Mouse (Mus musculus) forelimb bud, embryonic 11.5 days (tissue): ENCODE measurements around the gene Ctf1.

ENCODE experiments used
- DNase-seq: peaks from one replicate; pipeline ENCODE4 v3.0.0-alpha.2; 2012; ENCODE audit warnings: low read depth, low spot score

The Ctf1 gene

DNA sequence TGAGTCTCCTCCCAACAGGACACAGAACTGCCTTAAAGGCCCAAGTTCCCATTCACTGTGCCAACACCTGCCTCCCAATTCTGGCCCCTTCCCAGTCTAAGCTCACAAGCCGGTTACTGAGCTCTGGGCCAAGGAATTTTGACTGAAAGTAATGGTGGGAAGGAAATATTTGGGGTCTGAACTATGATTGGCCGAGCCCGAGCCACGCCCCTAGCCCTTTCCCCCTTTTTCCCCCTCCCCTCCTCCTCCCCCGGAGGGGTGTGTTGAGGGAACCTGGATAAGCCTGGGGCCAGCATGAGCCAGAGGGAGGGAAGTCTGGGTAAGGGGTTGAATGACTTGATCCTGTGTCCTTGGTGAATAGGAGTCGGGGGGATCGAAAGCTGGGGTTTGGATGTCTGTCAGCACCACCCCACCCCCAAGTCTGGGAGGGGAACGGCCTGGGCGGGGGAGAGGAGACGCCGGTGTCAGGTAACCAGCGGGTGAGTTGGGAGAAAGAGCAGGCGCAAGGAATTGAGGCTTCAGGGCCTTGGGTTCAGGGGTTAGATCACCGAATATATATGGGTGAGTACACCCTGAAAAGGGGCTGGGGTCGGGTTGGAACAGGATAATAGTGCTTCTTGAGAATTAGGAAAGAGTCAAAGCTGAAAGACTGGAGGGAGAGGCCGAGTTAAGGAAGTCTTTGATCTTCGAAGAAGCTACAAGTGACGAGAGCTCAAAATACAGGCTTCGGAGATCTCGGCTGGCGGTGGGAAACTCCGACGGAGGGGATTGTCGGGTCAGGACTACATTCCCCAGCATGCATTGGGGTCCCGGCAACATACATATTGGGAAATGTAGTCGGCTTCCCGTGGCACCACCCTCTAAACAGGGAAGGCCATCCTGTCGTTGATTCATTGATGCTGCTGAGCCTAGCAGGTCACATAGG, at the start of gene Ctf1:
Gene Ctf1, plus strand, starts transcription at position 276 of the 925 bp plus-strand sequence.
- peak; percentile 88 for DNase-seq

DNA sequence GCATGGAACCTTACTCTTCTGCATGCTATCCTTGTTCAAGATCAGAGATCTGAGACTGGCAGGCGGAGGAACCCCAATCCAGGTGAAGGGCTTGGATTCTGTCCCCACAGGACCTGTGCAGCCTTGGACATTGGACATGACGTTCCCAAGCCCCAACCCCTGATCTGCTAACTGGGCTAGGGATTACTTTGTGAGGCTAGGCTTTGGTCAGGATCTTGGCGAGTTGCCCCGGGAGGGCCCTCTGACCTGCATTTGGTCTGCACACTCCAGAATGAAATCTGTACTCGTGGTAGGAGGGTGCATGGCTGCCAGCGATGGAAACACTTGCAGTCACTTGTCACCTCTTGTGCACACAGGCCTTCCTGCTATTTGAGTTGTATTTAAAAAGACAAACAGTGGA, 49.6 kb upstream of the Ctf1 start:
- DNase-seq = no peak

DNA sequence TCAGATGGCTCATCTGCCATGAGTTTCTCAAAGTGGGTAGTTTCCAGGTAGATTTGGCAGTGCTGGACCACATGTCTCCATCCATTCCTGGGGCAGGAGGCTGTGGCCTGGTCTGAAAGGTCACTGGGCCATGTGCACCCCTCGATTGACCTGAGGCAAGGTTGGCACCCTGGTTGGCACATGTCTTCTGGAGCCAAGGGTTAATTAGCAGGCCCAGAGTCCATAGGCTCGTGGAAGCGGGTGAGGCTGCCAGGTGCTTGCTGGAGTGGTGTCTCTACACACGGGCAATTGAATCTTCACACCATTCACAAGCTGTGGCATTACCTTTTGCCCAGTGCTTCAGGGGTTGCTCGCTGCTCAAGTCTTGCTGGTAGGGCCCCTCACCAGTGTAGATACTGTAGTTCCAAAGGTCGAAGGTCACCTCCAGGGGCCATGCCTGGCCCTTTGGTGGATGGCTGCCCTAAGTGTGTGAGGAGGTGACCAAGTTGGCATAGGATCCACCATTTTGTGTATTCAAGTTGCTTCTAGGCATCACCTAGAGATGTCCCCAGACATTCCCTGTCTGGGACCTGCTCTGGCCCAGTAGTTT, 46.4 kb upstream of the Ctf1 start:
- no peak for DNase-seq

DNA sequence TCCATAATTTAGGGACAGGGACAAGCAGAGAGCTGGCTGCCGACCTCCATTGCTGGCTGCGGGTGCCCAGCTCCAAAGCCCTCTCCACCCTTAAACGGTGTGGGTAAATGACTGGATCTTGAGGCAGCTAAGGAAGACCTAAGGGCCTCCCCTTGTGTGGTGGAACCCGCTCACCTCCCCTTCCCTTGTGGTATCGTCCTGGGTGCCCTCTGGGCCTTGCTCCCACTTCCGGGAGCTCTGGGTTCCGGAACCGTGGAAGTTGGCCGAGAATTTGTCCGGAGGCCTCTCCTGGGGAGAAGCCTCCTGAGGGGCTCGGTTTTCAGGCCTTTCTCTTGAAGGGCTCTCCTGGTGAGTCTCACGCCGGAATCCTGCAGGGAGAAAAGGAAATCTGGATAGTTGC, 45.9 kb upstream of the Ctf1 start:
- no peak for DNase-seq

DNA sequence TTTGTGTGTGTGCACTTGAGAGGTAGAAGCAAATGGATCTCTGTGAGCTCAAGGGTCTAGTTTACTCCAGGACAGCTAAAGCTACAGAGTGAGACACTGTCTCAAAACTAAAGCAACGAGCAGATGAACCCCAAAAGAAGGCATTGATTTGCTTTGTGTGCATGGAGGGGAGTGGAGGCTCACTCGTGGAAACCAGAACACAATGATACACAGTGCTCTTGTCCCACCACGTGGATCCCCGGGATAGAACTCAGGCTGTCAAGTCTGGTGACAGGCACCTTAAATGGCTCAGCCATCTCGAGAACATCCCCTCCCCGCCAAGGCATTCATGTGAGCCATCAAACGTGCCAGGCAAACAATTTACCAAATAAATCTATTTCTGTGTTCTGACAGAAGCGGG, 45.4 kb upstream of the Ctf1 start:
- no peak for DNase-seq

DNA sequence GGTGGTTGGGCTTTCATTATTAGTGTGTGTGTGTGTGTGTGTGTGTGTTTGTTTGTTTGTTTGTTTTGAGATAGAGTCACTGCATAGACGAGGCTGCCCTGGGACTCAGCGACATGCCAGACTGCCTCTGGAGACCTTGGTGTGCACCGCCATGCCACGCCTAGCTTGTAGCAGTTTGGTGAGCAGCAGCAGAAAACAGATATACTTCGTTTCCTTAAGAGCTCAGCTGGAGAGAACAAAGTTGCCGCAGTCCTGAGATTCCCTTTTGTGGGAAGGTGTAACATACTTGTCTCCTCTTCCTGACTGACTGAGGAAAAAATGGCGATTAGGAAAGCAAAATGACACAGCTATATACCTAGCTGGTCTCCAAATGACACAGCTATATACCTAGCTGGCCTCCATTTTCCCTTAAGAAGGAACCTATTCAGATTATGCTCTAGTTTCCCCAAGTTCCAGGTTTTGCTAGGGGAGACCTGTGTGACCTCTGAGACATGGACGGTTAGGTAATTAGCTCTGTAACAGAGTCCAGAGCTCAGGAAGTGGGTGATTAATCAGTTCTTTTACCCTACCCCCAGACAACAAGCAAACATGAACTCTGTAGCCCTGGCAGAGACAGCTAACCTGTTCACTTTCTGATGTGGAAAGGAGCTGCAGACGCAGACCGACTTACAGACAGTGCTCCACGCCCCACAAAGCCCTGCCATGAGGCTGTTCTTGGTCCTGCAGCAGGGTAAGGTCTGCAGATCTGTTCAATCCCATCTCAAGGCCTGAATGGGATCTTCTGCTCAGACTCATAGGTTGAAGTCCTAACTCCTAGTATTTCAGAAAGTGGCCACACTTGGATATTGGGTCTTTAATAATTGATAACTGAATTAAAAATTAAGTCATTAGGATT, 40.4 kb upstream of the Ctf1 start:
- no peak for DNase-seq

DNA sequence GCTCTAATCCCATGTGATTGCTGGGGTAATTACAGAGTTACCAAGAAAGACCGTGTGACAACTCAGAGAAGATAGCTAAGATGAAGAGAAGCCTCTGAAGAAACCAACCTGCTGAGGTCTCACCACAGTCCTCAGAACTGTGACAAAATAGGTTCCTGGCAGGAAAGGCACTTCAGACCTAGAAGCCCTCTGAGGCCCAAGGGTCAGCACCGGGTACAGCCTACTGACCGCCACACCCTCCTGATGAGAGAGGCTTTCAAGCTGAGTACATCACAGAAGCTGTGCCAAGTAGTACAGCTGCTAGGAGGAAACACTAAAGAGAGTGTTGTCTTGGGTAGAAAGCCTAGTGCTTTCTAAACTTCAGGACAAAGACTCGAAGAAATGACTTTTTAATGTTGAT, 39.8 kb upstream of the Ctf1 start:
- DNase-seq = no peak

DNA sequence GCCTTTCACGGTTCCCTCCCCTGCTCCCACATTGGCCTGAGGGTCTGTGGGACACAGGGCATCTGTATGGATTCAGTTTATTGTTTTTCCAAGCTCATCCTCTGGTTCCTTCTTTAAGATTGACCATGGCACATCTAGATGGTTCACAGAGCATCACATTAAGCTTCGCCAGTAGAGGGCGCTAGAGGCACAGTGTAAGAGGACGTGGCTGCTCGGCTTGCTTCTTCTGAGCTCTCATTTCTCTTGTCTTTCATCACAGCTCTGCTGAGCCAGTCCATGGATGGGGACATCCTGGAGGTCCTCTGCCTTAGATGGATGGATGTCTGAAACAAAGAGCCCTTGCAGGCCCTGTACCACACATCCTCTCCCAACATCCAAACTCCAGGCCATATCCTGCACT, 37.6 kb upstream of the Ctf1 start:
- peak; percentile 87 for DNase-seq

DNA sequence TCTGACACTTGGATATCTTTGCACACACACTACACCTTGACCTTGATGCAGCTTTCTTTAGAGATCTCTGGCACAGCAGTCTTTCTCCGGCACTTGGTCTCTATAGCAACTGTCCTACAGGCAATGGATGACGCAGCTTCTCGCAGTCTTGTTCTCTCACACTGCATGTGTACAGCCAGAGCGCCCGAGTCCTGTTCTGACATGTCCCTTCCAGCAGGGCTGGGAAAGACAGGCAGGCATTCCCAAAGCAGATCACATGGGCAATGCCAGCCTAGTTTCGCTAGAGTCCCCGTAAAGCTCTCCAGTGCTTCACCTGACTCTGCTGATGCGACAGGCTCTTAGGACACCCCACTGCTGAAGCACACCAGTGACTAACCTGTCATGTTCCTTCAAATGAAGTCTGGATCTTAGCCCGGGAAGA, 37.1 kb upstream of the Ctf1 start:
- no peak for DNase-seq

DNA sequence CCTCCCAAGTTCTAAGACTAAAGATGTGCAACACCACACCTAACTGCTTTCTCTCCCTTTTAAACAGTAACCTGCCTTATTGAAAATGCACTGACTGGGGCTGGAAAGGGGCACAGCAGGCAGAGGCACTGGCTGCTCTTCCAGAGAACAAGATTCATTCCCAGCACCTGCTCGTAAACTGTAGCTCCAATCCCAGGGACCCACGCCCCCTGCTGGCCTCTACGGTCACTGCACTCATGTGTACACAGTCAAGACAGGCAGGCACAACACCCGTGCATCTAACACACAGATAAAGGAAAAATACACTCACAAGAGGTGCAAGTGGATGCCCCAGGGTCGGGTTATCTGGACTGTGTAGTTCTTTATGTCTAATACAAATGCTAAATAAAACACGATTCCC, 35.5 kb upstream of the Ctf1 start:
- DNase-seq = peak; percentile 47

DNA sequence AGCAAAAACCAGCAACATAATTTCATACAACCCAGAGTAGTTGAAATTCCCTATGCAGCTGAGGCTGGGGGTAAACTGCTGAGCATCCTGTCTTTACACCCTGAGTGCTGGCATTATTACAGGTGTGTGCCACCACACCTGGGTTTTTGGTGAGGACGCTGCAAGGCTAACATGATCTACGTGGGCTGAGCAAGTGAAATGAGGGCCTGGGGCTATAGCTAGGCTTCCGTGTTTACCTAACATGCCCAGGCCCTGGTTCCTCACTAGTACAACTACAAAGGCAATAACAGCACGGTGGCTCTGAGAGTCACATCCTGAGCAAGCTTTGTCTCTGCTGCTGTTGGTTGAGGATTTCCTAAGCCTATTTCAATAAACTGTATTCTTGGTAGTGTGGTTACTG, 34.9 kb upstream of the Ctf1 start:
- DNase-seq = no peak

DNA sequence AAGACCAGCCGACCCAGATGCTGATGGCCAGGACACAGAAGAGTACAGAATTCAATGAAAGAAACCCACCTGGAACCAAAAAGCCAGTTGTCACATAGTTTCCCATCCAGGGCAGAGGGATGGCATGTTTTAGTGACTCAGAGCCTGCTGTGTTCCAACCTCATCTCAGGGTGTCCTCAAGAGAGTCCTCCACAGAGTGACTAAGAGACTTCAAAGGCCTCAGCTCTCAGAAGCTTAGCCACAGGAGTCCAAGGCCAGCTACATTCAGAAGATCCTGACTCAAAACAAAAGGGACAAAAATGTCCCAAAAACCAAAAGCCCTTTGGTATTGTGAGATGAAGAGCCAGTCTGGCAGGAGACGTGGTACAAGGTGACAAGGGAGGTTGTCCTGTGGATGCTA, 33.7 kb upstream of the Ctf1 start:
- no peak for DNase-seq

DNA sequence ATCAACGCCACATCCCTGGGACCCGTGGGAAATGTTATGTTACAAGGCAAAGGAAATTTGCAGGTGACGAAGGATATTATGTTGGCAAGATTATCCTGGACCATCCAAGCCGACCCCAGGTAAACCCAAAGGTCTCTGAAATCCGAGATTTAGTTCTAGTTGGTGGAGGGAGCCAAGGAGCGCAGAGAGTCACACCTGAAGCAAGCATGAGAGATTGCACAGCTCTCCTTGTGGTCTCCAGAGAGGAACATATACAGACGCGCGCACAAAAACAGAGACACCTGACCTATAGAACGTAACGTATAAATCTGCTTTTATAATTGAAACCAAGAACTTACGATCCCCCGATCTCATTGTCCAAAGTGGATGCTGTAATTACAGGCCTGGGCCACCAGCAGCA, 32.0 kb upstream of the Ctf1 start:
- no peak for DNase-seq

DNA sequence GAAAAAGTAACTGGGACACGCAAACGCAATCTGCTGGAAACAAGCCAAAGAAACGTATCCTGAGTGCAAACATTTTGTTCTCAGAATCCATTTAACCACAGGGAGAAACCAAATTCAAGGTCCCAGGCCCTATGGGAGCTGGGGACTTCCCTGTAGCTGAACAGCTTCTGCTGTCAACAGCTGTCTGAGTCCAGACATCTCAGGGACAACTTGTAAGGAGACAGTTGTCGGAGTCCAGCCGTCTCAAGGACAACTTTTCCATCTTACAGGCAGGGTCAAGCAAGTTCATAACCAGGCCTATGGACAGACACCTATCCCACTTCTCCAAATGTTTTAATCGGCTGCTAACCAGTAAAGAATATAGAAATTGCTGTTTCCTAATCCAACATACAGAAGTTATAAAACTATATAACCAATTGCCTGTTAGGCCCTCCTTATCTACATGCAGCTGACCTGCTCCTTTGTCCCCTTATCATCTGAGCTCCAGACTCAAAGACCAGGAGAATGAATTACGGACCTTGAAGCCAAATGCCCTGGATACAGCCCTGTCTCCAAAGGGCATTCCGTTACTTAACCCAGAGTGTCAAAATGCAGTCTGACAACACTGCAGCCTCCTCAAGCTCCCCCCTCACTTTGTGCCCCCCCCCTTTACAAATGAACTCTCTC, 30.5 kb upstream of the Ctf1 start:
- no peak for DNase-seq

DNA sequence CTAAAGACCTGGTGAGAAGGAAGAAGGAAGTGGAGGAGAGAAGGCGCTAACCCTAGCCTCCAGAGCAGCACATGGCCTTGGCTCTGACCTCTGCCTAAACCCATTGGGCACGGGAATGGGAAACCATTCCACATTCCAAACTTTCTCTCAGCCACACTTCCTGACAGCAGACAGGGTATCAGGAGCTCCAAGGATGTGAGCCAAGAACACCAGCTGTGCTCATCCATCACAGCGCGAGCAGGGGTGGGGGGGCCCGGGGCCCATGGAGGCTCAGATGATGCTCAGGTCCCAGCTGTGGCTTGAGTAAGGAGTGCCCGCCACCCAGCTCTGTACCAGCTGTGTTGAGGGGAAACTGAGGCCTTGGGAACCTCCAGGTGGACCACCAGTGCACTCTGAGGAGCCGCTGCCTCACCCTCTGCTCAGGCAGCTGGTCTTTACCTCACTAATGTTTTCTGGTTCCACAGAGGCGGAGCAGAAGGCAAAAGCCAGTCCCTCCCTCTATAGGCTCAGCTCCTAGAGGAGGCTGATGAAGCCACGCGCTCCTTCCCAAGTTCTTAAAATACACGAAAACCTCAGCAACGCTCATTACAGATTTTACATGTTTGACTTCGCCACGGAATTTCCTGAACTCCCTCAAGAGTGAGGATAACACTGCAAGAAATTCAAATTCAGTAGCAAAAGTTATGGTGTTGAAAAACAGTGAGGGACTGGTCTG, 27.1 kb upstream of the Ctf1 start:
- DNase-seq = no peak

DNA sequence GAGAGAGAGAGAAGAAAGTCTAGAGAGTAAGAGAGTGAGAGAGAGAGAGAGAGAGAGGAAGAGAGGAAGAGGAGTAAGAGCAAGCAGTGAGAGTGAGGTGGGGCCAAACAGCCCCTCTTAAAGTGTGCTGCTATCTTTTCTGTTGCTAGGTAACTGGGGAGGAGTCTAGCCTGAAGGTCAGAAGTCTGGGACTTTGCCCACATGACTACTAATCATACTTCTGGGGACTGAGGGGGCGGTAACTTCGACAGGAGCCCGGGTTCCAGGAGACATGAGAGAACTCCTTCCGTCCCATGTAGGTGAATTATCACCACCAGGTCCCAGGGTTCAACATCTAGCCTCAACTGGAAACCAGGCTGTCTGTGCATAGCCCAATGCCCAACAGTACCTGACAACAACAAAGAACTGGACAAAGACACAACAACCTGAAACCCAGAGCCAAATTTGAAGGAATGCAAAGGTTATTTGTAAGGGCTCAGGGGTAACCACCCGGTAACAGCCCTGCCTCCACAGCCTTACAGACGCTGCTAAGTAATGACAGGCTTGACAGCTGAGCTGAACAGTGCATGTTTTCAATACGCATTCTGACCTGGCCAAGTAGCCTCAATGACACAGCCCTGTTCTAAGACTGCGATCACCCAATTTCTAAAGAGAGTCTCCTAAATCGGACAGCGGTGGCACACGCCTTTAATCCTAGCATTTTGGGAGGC, 25.6 kb upstream of the Ctf1 start:
- DNase-seq = no peak

DNA sequence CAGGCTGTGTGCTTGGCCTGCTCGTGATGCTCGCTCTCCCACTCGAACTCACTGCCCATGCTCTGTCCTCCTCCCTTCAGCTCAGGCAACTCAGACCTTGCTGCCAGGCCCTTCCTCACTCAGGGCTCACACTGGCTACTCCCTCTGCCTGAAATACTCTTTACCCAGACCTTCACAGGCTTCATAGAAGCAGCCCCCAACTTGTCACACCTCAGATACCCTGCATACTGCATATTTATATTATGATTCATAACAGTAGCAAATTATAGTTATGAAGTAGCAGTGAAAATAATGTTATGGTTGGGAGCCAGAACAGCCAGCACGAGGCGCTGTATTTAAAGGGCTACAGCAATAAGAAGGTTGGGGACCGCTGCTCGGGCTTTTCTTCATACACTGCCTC, 23.6 kb upstream of the Ctf1 start:
- no peak for DNase-seq

DNA sequence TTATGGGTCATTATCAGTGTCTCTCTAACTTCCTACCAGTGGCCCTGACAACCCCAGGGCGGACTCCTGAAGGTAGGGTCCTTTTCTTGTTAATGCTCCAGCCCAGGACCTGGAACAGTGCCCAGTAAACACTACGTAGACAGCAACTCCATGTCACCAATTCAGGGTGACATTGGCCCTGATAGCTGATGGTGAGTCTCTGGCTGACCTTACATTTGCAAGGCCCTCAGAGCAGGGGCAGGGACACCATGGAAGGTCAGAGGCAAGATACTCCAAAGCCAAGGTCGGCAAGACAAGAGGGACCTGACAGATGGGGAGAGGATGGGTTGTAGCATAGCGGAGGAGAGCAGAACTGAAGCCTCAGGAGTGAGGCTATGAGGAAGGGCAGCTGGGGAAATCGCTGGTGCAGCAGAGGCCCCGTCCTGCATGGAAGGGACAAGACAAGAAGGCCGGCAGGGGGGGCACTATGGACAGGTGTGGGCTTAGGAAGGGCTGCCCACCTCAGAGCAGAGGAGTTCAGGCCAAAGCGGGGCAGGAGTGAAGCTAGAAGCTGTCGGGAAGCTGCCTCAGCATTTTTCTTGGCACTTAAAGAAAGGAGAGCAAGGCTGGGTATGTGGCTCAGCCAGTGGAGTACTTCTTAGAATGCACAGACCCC, 22.8 kb upstream of the Ctf1 start:
- no peak for DNase-seq

DNA sequence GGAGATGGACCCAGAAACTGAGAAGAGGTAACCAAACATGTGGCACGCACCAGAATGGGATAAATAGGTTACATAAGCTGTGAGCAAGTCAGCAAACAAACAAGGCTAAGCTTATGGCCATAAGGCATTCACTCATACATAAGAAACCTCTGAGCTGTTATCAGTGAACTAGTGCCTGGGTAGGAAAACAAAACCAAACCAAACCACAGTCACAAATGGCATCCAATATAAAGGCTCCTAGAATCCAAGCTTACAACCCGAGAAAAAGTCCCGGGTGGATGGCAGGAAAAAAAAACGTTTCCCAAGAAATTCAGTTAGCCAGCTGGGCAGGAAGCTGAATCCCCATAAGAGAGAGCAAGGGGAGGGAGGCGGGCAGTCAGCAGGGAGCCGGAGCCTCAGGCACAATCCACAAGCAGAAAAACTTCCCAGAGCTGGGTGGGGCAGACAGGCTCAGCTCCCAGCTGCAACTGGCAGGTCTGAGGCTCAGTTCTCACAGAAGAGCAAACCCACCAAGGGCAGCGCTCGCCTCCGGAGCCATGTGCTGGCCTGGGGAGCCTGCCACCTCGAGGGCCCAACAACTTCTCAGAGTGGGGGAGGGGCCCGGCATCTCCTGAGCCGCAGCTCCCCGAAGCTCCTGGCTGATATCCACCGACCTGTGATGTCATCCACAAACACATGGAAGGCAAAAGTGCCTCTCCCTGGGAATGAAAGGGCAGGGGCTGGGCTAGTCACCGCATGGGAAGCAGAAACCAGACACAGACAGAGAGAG, 21.1 kb upstream of the Ctf1 start:
- peak; percentile 65 for DNase-seq
